Mouse (Mus musculus): Measurements from ENCODE around the gene Lhfp. TPM values are rescaled to one million over a fixed set of nuclear protein-coding genes. Genes with fewer than 3 reads are reported as not detected.
A peak's percentile ranks its signal among the peaks of the same experiment; 100 is the strongest.

The Lhfp gene
- polyA plus RNA-seq, 1 experiment from 2014 or later, result 50.1 TPM

DNA sequence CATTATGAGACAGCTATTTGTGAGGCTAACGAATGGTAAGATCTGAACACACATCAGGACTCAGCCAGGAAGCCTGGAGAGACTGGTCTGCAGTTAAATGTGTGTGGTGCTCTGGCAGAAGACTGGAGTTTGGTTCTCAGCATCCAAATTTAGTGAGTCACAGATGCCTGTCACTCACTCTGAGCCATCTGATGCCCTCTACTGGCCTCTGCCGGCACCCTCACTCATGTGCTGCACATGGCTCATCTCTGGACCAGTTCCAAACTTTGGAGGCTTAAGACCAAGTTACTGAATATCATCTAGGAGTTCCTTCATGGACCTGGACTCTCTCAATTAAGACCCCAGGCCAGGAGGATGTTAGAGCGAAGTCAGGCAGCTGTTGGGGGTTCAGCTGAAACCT lies 198.8 kb downstream of the Lhfp start:
- Histone ChIP-seq H3K27ac (ENCODE audit: low read depth, low read length) (no peak overlapping the region), H3K4me2 (ENCODE audit: low read depth) (no peak overlapping the region), H3K4me3 (ENCODE audit: low read depth, low read length) (no peak overlapping the region), H3K9me3 (ENCODE audit: control insufficient read depth, low read length) (no peaks in the 10 kb centered on the region), H3K36me3 (ENCODE audit: control insufficient read depth, insufficient read depth, low read length) (no peaks in the 10 kb centered on the region), H3K9ac (ENCODE audit: low read length) (no peak overlapping the region), H3K27me3 (ENCODE audit: control insufficient read depth, insufficient read depth, low read length) (no peaks in the 10 kb centered on the region), H3K4me1 (ENCODE audit: control insufficient read depth, insufficient read depth, low read length) (no peaks in the 10 kb centered on the region)
- DNase-seq (ENCODE audit: low spot score), result no peak
- 87% methylated on average over 3 of the region's 3 CpGs for WGBS
- no peak for ATAC-seq (ENCODE audit: insufficient read depth, low FRiP score, low TSS enrichment)

DNA sequence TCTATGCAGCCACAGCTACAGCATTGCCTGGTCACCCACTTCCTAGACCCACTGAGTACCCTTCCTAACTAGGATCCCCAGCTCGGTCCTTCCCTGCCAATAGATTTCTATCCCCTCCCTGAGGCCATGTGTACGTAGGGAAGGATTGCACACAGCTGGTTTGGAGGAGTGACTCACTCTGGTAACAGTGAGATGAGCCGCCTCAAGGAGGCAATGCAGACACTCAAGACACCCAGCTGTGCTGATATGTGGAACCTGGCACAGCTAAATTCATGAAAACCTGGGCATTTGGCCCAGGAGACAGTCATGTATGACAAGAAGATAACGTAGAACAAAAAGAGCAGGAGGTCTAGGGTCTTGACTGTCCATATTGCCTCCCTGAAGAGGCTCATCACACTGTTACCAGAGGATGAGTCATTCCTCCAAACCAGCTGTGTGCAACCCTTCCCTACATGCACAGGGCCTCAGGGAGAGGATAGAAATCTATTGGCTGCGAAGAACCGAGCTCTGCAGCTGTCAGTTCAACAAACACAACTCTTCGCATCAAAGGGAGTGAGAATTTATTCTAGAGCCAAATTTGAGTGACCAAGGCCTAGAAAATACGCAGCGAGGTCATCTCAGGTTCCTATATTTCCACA lies 204.4 kb downstream of the Lhfp start:
- Histone ChIP-seq H3K36me3 (ENCODE audit: control insufficient read depth, insufficient read depth, low read length) (no peaks in the 10 kb centered on the region), H3K27ac (ENCODE audit: low read depth, low read length) (no peak overlapping the region), H3K4me3 (ENCODE audit: low read depth, low read length) (no peak overlapping the region), H3K4me1 (ENCODE audit: control insufficient read depth, insufficient read depth, low read length) (no peaks in the 10 kb centered on the region), H3K4me2 (ENCODE audit: low read depth) (no peak overlapping the region), H3K27me3 (ENCODE audit: control insufficient read depth, insufficient read depth, low read length) (no peaks in the 10 kb centered on the region), H3K9me3 (ENCODE audit: control insufficient read depth, low read length) (no peaks in the 10 kb centered on the region), H3K9ac (ENCODE audit: low read length) (no peak overlapping the region)
- 89% methylated on average over 9 of the region's 9 CpGs for WGBS
- no peak for ATAC-seq (ENCODE audit: insufficient read depth, low FRiP score, low TSS enrichment)
- no peak for DNase-seq (ENCODE audit: low spot score)

DNA sequence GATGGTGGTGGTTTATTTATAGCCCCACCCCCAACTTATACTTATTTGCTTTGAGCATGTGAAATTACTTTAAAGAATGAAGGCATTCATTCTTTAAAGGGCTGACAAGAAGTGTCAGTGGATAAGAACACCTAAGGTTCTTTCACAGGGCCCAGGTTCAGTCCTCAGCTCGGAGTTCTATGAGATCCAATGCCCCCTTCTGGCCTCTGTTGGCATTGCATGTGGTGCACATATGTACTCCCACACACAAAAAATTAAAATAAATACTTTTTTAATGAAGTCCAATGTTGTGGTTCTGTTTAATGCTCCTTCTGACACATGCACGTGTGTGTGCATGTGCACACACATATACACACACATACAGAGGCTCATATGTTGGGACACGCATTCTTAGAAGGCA lies 205.8 kb downstream of the Lhfp start:
- H3K4me2 ChIP-seq (ENCODE audit: low read depth), result no peak overlapping the region
- WGBS, result 81% methylated on average over 3 of the region's 3 CpGs
- no peaks in the 10 kb centered on the region for H3K27me3 ChIP-seq (ENCODE audit: control insufficient read depth, insufficient read depth, low read length)
- no peaks in the 10 kb centered on the region for H3K4me1 ChIP-seq (ENCODE audit: control insufficient read depth, insufficient read depth, low read length)
- no peak overlapping the region for H3K4me3 ChIP-seq (ENCODE audit: low read depth, low read length)
- no peak for ATAC-seq (ENCODE audit: insufficient read depth, low FRiP score, low TSS enrichment)
- H3K9me3 ChIP-seq (ENCODE audit: control insufficient read depth, low read length), result no peaks in the 10 kb centered on the region
- no peak overlapping the region for H3K27ac ChIP-seq (ENCODE audit: low read depth, low read length)
- peak; percentile 57 for DNase-seq (ENCODE audit: low spot score)
- H3K36me3 ChIP-seq (ENCODE audit: control insufficient read depth, insufficient read depth, low read length), result no peaks in the 10 kb centered on the region
- H3K9ac ChIP-seq (ENCODE audit: low read length), result no peak overlapping the region

DNA sequence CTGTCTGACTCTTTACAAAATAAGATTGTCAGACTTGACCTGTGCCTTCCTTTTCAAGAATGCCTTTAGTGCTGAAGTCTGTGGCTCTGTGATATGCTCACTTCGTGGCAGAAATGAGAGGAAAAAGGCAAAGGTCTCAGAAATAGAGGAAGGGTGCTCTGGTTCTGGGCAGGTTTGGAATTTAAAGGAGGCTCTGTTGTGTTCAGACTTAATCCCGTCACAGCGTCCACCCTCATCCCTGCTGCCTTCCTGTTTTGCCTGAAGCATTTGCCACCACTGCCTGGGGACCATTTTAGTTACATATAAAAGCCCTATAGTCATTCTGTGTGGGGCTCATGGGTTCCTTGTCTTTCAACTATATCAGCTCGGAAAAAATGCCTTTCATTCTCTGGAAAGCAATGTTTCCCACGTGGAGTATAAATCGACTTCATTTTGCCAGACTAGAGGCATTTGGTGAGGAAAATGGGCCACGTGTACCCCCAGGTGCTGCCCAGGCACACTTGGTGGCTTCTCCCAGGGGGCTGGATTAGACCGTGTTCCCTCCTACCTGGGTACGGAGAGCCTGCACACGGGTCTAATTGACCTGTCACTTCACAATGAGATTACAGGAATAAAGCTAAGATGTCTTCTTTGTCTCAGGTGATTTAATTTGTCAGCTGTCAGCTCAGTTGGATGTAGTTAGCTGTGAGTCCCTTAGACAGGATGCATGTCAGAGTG lies 207.0 kb downstream of the Lhfp start:
- DNase-seq (ENCODE audit: low spot score) (no peak), ATAC-seq (ENCODE audit: insufficient read depth, low FRiP score, low TSS enrichment) (no peak)
- H3K9me3 ChIP-seq (ENCODE audit: control insufficient read depth, low read length), result no peaks in the 10 kb centered on the region
- no peaks in the 10 kb centered on the region for H3K36me3 ChIP-seq (ENCODE audit: control insufficient read depth, insufficient read depth, low read length)
- H3K4me1 ChIP-seq (ENCODE audit: control insufficient read depth, insufficient read depth, low read length), result no peaks in the 10 kb centered on the region
- H3K27ac ChIP-seq (ENCODE audit: low read depth, low read length), result no peak overlapping the region
- H3K27me3 ChIP-seq (ENCODE audit: control insufficient read depth, insufficient read depth, low read length), result no peaks in the 10 kb centered on the region
- WGBS, result 58% methylated on average over 10 of the region's 10 CpGs
- no peak overlapping the region for H3K9ac ChIP-seq (ENCODE audit: low read length)
- H3K4me2 ChIP-seq (ENCODE audit: low read depth), result no peak overlapping the region
- H3K4me3 ChIP-seq (ENCODE audit: low read depth, low read length), result no peak overlapping the region

DNA sequence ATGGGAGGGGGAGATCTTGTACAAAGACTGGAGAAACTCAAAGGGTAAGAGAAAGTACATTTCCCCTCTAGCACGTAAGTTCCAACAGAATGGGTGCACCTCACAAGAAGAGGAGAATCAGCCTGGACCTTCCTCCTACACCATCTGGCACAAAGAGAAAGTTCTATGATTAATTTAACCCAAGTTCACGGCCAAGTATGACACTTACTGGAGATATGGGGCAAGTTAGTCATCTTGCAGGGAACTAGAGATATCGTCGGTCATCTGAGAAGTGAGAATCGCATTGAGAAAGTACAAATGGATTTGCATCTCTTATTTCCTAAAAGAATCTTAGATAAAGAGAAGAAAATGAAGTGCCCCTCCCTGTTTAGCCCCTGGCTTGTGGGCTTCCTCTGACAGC lies 211.2 kb downstream of the Lhfp start:
- 96% methylated on average over 5 of the region's 5 CpGs for WGBS
- no peak for ATAC-seq (ENCODE audit: insufficient read depth, low FRiP score, low TSS enrichment)

DNA sequence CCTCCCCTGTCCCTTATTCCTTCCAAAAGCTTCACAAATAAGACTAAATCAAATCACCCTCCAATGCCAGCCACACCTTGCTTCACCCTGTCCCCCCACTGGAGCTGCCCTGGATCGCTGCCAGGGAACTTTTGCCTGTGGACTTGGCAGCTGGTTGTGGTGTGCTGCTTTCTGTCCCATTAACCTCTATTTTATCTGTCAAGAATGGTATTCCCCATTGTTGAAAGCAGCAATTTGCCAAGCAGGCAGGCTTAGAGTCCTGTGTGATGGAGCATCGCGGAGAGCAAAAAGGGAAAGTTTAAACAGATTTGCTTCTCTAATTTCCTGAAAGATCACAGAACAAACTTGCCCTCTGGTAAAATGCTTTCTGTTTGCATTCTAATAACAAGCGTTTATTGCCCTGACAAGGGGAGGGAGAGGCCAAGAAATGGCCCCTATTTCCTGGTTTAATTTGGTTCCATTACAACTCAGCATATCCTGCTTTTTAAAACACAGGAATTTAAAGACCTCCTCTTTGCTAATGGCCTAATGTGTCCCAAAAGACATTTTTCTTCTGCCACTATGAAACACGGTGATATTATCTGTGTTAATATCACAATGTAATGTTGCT lies 212.0 kb downstream of the Lhfp start:
- no peaks in the 10 kb centered on the region for H3K36me3 ChIP-seq (ENCODE audit: control insufficient read depth, insufficient read depth, low read length)
- H3K9ac ChIP-seq (ENCODE audit: low read length), result no peak overlapping the region
- no peak overlapping the region for H3K4me3 ChIP-seq (ENCODE audit: low read depth, low read length)
- no peaks in the 10 kb centered on the region for H3K4me1 ChIP-seq (ENCODE audit: control insufficient read depth, insufficient read depth, low read length)
- WGBS, result 50% methylated on average over 5 of the region's 5 CpGs
- no peak overlapping the region for H3K27ac ChIP-seq (ENCODE audit: low read depth, low read length)
- no peak overlapping the region for H3K4me2 ChIP-seq (ENCODE audit: low read depth)
- no peak for ATAC-seq (ENCODE audit: insufficient read depth, low FRiP score, low TSS enrichment)
- H3K9me3 ChIP-seq (ENCODE audit: control insufficient read depth, low read length), result no peaks in the 10 kb centered on the region
- no peak for DNase-seq (ENCODE audit: low spot score)
- H3K27me3 ChIP-seq (ENCODE audit: control insufficient read depth, insufficient read depth, low read length), result no peaks in the 10 kb centered on the region

More for the DNA sequence above, 211.2 kb downstream of the Lhfp start:
- H3K4me1 ChIP-seq (ENCODE audit: control insufficient read depth, insufficient read depth, low read length), result no peaks in the 10 kb centered on the region
- no peak overlapping the region for H3K27ac ChIP-seq (ENCODE audit: low read depth, low read length)
- no peaks in the 10 kb centered on the region for H3K9me3 ChIP-seq (ENCODE audit: control insufficient read depth, low read length)
- no peaks in the 10 kb centered on the region for H3K27me3 ChIP-seq (ENCODE audit: control insufficient read depth, insufficient read depth, low read length)
- H3K4me3 ChIP-seq (ENCODE audit: low read depth, low read length), result no peak overlapping the region
- H3K4me2 ChIP-seq (ENCODE audit: low read depth), result no peak overlapping the region
- H3K9ac ChIP-seq (ENCODE audit: low read length), result no peak overlapping the region
- H3K36me3 ChIP-seq (ENCODE audit: control insufficient read depth, insufficient read depth, low read length), result no peaks in the 10 kb centered on the region
- DNase-seq (ENCODE audit: low spot score), result no peak

DNA sequence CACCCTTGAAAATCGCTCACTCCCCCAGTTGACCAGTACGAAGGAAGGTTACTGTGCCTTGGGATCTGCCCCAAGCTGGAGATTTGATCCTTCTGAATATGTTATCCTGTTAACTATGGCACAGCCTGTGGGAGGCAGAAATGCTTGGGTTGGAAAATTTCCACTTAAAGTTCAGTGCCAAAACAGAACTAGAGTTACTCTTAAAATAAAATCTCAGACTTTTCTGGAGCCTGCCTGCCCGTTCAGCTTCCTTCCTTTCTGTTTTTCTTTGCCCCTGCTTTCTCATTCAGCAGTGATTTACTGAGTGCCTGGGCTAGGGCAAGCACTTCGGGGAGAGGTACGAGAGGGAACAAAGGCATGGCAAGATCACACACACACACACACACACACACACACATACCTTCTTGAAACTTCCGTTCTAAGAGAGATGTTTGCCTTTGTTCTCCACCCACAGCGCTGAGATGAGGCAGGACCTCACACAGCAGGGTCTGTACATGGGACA lies 217.4 kb downstream of the Lhfp start:
- no peaks in the 10 kb centered on the region for H3K27me3 ChIP-seq (ENCODE audit: control insufficient read depth, insufficient read depth, low read length)
- no peak overlapping the region for H3K4me3 ChIP-seq (ENCODE audit: low read depth, low read length)
- H3K9me3 ChIP-seq (ENCODE audit: control insufficient read depth, low read length), result no peaks in the 10 kb centered on the region
- 37% methylated on average over 7 of the region's 7 CpGs for WGBS
- DNase-seq (ENCODE audit: low spot score) (peak; percentile 19), ATAC-seq (ENCODE audit: insufficient read depth, low FRiP score, low TSS enrichment) (no peak)
- H3K36me3 ChIP-seq (ENCODE audit: control insufficient read depth, insufficient read depth, low read length), result no peaks in the 10 kb centered on the region
- no peak overlapping the region for H3K9ac ChIP-seq (ENCODE audit: low read length)
- no peaks in the 10 kb centered on the region for H3K4me1 ChIP-seq (ENCODE audit: control insufficient read depth, insufficient read depth, low read length)
- no peak overlapping the region for H3K27ac ChIP-seq (ENCODE audit: low read depth, low read length)
- no peak overlapping the region for H3K4me2 ChIP-seq (ENCODE audit: low read depth)

DNA sequence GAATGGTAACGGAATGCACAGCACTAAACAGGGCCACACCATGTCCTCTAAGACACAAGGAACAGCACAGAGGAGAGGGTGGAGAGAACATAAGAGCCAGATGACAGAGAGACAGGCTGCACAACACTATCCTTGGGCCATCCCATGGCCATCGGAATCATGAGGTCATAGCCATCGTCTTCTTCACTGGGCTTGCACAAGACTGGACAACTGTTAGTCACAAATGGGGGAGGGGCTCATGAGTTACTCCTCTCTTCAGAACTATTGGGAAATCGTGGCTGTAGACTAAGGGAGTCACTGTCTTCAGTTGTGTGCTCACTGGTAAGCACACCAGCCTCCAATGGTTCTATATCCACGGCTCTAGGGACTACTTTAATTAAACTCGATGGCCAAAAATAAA lies 224.8 kb downstream of the Lhfp start:
- no peak overlapping the region for H3K4me2 ChIP-seq (ENCODE audit: low read depth)
- no peaks in the 10 kb centered on the region for H3K36me3 ChIP-seq (ENCODE audit: control insufficient read depth, insufficient read depth, low read length)
- H3K27ac ChIP-seq (ENCODE audit: low read depth, low read length), result no peak overlapping the region
- H3K9me3 ChIP-seq (ENCODE audit: control insufficient read depth, low read length), result no peaks in the 10 kb centered on the region
- no peaks in the 10 kb centered on the region for H3K4me1 ChIP-seq (ENCODE audit: control insufficient read depth, insufficient read depth, low read length)
- no peak overlapping the region for H3K9ac ChIP-seq (ENCODE audit: low read length)
- DNase-seq (ENCODE audit: low spot score), result no peak
- ATAC-seq (ENCODE audit: insufficient read depth, low FRiP score, low TSS enrichment), result no peak
- 94% methylated on average over 6 of the region's 6 CpGs for WGBS
- no peaks in the 10 kb centered on the region for H3K27me3 ChIP-seq (ENCODE audit: control insufficient read depth, insufficient read depth, low read length)
- no peak overlapping the region for H3K4me3 ChIP-seq (ENCODE audit: low read depth, low read length)

DNA sequence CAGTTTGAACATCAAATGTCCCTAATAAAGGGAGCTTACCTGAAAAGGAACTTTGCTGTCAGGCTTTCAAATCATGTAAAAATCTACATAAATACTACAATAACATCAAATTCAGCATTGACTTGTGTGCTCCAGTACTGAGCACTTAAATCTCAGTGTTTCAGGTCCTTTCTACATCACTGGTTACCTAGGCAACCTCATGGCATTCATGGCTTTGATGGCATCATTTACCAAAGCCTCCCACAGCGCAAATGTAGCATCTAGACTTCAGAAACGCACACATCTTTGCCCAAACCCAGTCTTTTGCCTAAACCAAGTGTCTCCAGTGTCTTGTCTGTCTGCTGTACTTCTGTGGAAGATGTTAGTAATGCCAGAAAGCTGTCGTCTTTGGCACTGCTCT lies 225.7 kb downstream of the Lhfp start:
- no peaks in the 10 kb centered on the region for H3K9me3 ChIP-seq (ENCODE audit: control insufficient read depth, low read length)
- no peaks in the 10 kb centered on the region for H3K27me3 ChIP-seq (ENCODE audit: control insufficient read depth, insufficient read depth, low read length)
- DNase-seq (ENCODE audit: low spot score) (no peak), ATAC-seq (ENCODE audit: insufficient read depth, low FRiP score, low TSS enrichment) (no peak)
- no peak overlapping the region for H3K4me2 ChIP-seq (ENCODE audit: low read depth)
- no peak overlapping the region for H3K9ac ChIP-seq (ENCODE audit: low read length)
- no peak overlapping the region for H3K4me3 ChIP-seq (ENCODE audit: low read depth, low read length)
- no peaks in the 10 kb centered on the region for H3K4me1 ChIP-seq (ENCODE audit: control insufficient read depth, insufficient read depth, low read length)
- 67% methylated on average over 3 of the region's 3 CpGs for WGBS
- no peak overlapping the region for H3K27ac ChIP-seq (ENCODE audit: low read depth, low read length)
- H3K36me3 ChIP-seq (ENCODE audit: control insufficient read depth, insufficient read depth, low read length), result no peaks in the 10 kb centered on the region

All from neural tube, embryonic 11.5 days (tissue).